Mouse (Mus musculus) kidney, postnatal 14 days (tissue): ENCODE measurements around the gene Tcerg1l.
A peak's percentile ranks its signal among the peaks of the same experiment; 100 is the strongest.

Experiments used
- DNase-seq: peaks from one replicate; pipeline ENCODE4 v3.0.0; 2022; ENCODE audit warnings: mixed read lengths

Tcerg1l gene

GRCm38 (mm10) chr7:138356655-138357449, 40.7 kb downstream of the Tcerg1l start:
- DNase-seq = no peak

- DNase-seq = no peak
Observed at GRCm38 (mm10) chr7:138345451-138345850, 52.1 kb downstream of the Tcerg1l start.

GRCm38 (mm10) chr7:138338451-138338850, 59.1 kb downstream of the Tcerg1l start:
- DNase-seq = no peak

- DNase-seq = no peak
Observed at GRCm38 (mm10) chr7:138337946-138338345, 59.6 kb downstream of the Tcerg1l start.

- no peak for DNase-seq
Observed at GRCm38 (mm10) chr7:138332504-138333168, 64.9 kb downstream of the Tcerg1l start.

GRCm38 (mm10) chr7:138331266-138331665, 66.3 kb downstream of the Tcerg1l start:
- no peak for DNase-seq

GRCm38 (mm10) chr7:138328637-138329036, 68.9 kb downstream of the Tcerg1l start:
- no peak for DNase-seq

- no peak for DNase-seq
Observed at GRCm38 (mm10) chr7:138326760-138327159, 70.8 kb downstream of the Tcerg1l start.

GRCm38 (mm10) chr7:138313733-138314132, 83.8 kb downstream of the Tcerg1l start:
- DNase-seq = no peak

GRCm38 (mm10) chr7:138306126-138306525, 91.4 kb downstream of the Tcerg1l start:
- DNase-seq = no peak

GRCm38 (mm10) chr7:138284790-138285189, 112.7 kb downstream of the Tcerg1l start:
- no peak for DNase-seq

- DNase-seq = no peak
Observed at GRCm38 (mm10) chr7:138275263-138275662, 122.3 kb downstream of the Tcerg1l start.

- DNase-seq = no peak
Observed at GRCm38 (mm10) chr7:138271328-138271727, 126.2 kb downstream of the Tcerg1l start.

GRCm38 (mm10) chr7:138269386-138269785, 128.1 kb downstream of the Tcerg1l start:
- DNase-seq = no peak

- peak; percentile 28 for DNase-seq
Observed at GRCm38 (mm10) chr7:138267976-138268646, 129.4 kb downstream of the Tcerg1l start.

GRCm38 (mm10) chr7:138248612-138249011, 148.9 kb downstream of the Tcerg1l start:
- DNase-seq = no peak

- DNase-seq = no peak
Observed at GRCm38 (mm10) chr7:138248176-138248575, 149.4 kb downstream of the Tcerg1l start.

- no peak for DNase-seq
Observed at GRCm38 (mm10) chr7:138246684-138247083, 150.8 kb downstream of the Tcerg1l start.

- no peak for DNase-seq
Observed at GRCm38 (mm10) chr7:138242229-138242628, 155.3 kb downstream of the Tcerg1l start.

GRCm38 (mm10) chr7:138237708-138238225, 159.8 kb downstream of the Tcerg1l start:
- no peak for DNase-seq

GRCm38 (mm10) chr7:138224252-138224651, 173.3 kb downstream of the Tcerg1l start:
- no peak for DNase-seq

- no peak for DNase-seq
Observed at GRCm38 (mm10) chr7:138222951-138223350, 174.6 kb downstream of the Tcerg1l start.

GRCm38 (mm10) chr7:138217556-138218098, 179.9 kb downstream of the Tcerg1l start:
- DNase-seq = peak; percentile 18
